Mouse (Mus musculus) stomach, postnatal 0 days (tissue): ENCODE results near the gene Nphp4.

Experiments
- CTCF ChIP-seq: IDR thresholded peaks from 2 replicates; pipeline ENCODE4 v1.5.1; 2016; ENCODE audit warnings: antibody characterized with exemption, low read depth, mild to moderate bottlenecking, moderate library complexity
- EP300 ChIP-seq: optimal IDR thresholded peaks from 2 replicates; pipeline ENCODE3; 2016; ENCODE audit warnings: antibody characterized with exemption

DNA sequence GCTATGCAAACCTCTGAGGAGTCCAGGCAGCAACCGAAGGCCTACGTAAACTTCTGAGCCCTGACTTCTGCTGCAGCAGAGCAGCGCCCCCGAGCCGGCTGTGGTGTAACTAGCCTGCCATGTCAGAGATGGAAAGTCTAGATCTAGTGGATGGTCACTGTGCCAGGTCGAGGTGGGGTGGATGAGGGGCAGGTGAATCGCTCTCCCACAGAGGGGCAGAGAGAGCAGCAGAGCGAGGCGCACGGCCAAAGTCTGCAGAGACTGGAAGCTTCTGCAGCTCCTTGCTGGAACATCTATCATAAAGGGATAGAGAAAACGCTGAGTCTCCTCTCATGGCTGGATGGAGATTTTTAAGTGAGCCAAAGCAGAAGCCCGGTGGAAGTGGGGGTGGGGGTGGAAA, 14.0 kb upstream of the Nphp4 start:
- TF ChIP-seq CTCF, result no peak
- no peak for TF ChIP-seq EP300
